Mouse (Mus musculus) right cerebral cortex, postnatal 25 days (tissue): ENCODE measurements around the gene Rras2.

ENCODE experiments used
- DNase-seq: peaks from one replicate; pipeline ENCODE4 v3.0.0; 2022

Rras2 gene

DNA sequence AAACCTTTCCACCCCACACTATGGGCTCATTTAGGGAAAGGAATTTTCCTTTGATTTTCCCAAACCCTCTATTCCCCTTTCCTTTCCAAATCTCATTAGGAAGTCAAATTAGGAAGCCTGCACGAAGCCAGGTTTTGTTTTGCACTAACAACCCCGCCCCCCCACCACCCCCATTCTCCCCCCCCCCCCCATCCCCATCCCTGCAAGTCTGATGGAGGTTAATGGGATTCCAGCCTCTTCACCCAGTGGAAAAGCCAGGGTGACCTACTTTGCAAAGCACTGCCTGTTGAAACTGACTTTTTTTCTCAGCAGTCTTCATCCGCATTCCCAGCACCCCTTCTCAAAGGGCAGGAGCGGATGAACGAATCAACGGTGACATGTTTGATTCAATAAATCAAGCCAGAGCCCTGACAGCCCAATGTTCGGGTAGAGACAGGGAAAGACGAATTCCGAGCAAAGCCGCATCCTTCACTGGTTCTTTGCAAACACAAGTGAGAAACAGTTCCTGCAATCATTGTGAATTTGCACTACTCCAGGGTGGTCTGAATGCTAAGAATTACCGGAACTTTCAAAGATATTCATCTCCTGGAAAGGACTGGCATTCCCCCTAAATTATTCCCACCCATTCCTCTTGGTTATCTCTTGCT, 97.4 kb downstream of the Rras2 start:
- no peak for DNase-seq

DNA sequence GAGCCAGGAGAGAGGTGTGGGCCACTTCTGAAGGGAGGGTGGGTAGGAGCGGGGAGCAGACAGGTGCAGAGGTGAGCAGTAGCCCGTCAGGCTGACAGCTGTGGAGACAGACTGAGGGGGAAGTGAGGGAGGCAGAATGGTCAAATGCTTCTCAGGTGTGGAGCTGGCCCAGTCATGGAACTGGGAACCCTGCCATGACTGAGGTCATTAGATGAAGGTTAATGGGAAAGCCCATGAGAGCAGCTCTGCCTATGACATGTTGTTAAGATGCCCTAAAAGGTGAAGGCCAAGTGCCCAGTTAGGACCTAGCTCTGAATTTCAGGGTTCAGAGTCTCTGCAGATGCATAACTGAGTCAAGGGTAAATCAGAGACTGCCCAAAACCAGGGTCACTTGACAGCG, 98.7 kb downstream of the Rras2 start:
- DNase-seq, result no peak

GRCm38 (mm10) chr7:114016001-114016949, 101.3 kb downstream of the Rras2 start:
- DNase-seq, result no peak

DNA sequence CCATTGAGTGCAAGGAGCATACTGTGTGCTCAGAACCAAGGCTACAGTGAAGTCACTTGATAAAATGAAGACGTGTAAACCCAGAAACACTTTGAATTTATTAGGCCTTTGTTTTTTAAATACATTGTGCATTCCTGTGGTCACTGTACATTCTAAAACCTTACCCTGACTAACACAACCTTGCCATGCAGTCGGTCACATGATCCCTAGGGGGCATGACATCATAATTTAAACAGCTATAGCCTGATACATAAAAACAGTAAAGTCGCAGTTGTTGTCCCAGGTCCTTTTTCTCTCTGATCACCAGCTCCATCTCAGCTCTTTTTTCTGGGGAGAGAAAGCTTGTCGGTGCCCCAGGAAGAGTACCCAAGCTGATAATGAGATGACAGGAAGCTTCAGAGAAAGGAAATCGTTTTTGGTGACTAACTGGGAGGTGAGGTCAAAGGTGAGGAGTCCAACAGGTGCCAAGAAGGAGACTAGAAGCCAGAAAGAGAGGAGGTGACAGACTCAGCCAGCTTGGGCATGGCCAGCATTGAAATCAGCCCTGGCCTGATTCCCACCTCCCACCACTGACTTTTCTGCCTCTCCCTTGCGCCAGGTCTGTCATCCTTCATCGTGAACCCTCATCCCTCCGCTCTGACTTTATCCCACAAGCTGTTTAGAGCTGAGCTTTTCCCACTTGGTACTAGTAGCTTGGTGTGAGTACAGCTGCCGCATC, 105.7 kb downstream of the Rras2 start:
- no peak for DNase-seq

DNA sequence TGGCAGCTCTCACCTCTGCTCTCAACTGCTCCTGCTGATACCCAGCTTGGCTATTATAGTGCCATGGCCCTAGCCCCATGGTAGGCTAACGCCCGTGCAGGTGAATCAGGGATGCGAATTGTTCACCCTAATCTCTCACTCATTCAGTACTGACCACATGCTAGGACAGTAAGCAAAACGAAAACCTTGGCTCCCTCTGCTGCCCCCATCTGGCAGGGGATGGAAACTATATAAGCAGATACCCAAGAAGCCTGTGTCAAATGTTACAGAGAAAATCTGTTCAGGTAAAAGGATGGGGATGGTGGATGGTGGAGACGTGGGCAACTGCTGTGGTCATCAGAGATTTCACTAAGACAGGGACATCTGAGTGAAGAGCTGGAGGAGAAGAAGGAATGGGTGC, 110.0 kb downstream of the Rras2 start:
- no peak for DNase-seq

DNA sequence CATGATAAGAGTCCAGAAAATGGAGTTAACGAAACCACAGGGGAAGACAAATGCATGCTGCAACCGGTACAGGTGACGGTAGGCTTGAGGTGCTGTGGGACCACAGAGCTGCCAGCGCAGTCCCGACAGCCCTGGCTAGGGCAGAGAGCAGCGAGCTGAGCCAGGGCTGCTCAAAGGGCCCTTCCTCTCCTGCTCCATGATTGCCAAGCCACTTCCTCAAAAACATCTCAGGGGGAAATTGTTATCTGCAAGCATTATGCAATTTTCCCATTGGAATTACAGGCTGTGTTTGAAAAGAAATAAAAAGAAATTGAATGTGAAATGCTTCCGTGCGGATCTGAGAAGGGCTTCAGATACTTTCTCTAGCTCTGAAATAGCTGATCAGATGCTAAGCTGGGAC, 111.1 kb downstream of the Rras2 start:
- DNase-seq, result no peak

GRCm38 (mm10) chr7:114005499-114005898, 112.1 kb downstream of the Rras2 start:
- DNase-seq, result no peak

DNA sequence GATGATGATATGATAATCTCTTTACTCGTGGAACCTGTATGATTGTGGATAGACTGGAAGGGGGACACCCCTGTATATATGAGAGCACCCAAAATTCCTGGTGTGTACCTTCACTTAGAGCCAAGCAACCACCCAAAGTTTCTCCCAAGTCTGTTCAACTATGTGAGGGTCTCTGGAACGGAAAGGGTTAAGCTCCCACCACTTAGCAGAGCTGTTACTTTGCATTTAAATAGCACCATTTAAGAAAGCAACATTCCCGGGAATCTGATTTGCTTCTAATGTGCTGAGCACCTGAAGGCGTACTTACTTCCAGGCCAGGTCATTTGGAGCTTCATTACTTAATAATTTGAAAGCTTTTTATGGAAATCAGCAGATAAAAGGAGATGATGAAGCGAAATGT, 113.4 kb downstream of the Rras2 start:
- DNase-seq, result no peak

DNA sequence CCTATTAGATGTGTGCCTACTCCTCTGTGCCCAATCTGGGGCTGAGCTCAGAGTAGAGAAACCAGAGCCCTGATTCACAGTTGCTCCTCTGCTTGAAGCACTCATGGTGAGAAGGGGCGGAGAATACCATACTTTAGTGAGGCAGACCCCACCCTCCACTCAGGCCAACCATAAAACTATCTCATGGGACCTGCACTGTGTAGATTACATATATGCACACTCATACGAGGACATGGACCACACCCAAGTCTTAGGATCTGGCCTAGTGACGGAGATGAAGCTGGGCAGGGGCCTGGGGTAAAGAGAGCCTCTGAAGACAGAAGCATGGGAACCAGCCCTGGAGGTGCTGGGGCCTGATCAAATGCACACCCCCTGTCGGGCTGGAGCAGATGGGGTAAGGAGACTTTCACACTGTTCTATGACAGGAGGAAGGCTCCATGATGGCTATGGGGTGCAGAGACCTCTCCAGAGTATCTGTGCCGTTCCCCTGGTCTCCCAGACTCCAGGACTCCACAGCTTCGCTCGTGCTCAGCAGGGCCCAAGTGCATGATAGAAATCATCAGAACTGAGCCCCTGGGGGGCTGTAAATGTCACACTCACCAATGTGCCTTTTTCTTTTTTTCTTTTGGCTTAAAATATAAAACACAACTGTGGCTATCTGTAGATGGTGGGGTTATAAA, 119.8 kb downstream of the Rras2 start:
- no peak for DNase-seq
